Mouse (Mus musculus) cortical plate, adult 2 months (tissue): ENCODE measurements at regions not wholly inside any gene's neighbourhood (a gene's known extent, or its start where the extent isn't known, plus 50 kb on each side); places are given as distances from the start of the nearest gene placed in this dataset.

Source experiments
- H3K27ac ChIP-seq: fragments of 200-500 bp; 2 replicates; pipeline ENCODE4 v1.5.1; 2012; ENCODE audit warnings: low read length, control low read depth, inconsistent platforms; ENCODE audit not compliant: insufficient read depth
- H3K4me1 ChIP-seq: fragments of 200-500 bp; 2 replicates; pipeline ENCODE4 v1.6.1; 2011; ENCODE audit warnings: low read length; ENCODE audit not compliant: control insufficient read depth, insufficient read depth
- H3K4me3 ChIP-seq: fragments of 200-500 bp; 2 replicates; pipeline ENCODE4 v1.5.1; 2011; ENCODE audit warnings: mild to moderate bottlenecking, low read length, control low read depth; ENCODE audit not compliant: insufficient read depth
- CTCF ChIP-seq: fragments of 200-500 bp; IDR thresholded peaks from 2 replicates; pipeline ENCODE4 v1.5.1; 2011; ENCODE audit warnings: mild to moderate bottlenecking, control low read depth, low read length; ENCODE audit not compliant: insufficient read depth; ENCODE audit errors: extremely low read depth
- POLR2A ChIP-seq: fragments of 200-500 bp; IDR thresholded peaks from 2 replicates; pipeline ENCODE4 v1.6.1; 2011; ENCODE audit warnings: mild to moderate bottlenecking, low read length, control low read depth; ENCODE audit not compliant: insufficient read depth; ENCODE audit errors: extremely low read depth

DNA sequence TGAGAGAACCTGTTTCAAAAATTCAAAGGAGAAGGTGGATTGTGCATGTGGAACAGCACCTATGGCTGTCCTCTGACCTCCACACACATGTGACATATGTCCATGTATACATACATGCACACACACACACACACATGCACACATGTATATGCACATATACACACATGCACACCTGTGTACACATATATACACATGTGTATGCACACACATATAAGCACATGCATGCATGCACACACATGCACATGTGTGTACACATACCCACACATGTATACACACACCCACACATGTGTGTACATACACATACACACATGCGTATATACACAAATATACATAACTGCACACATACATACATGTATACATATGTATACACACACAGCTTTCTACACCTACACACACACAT, 326.1 kb upstream of the Runx1 start:
- H3K27ac ChIP-seq = no peak overlapping the region
- no peaks in the 10 kb centered on the region for H3K4me1 ChIP-seq
- no peak for TF ChIP-seq POLR2A
- TF ChIP-seq CTCF = no peak
- no peak overlapping the region for H3K4me3 ChIP-seq

- Histone ChIP-seq H3K4me3 (no peak overlapping the region), H3K27ac (no peak overlapping the region), H3K4me1 (no peaks in the 10 kb centered on the region)
- TF ChIP-seq CTCF = no peak
- no peak for TF ChIP-seq POLR2A
Observed at GRCm38 (mm10) chr16:93151652-93152051, 325.7 kb upstream of the Runx1 start.

GRCm38 (mm10) chr16:93150451-93150850, 324.5 kb upstream of the Runx1 start:
- Histone ChIP-seq H3K4me3 (no peak overlapping the region), H3K27ac (no peak overlapping the region), H3K4me1 (no peaks in the 10 kb centered on the region)
- TF ChIP-seq CTCF (no peak), POLR2A (no peak)

GRCm38 (mm10) chr16:93147525-93148222, 321.7 kb upstream of the Runx1 start:
- peaks cover 4% of the 10 kb centered on the region for H3K4me1 ChIP-seq
- no peak for TF ChIP-seq CTCF
- H3K4me3 ChIP-seq = no peak overlapping the region
- no peak overlapping the region for H3K27ac ChIP-seq

DNA sequence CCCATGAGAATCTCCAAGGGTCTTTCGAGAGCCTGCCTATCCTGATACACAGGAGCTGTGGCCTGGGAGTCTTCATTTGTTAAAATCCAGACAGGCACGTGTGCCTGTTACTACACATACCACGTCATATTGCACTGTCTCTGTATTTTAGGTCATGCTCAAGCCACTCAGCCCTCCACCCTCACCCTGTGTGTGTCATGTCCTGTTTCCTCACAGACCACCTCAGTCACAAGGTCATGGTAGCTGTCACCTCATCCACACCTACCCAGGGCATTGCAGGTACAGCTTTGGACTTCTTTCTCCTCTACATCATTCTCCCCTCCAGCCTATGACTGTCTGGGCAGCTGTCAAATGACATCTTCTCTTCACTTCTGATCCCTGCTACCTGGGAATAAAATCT, 320.9 kb upstream of the Runx1 start:
- Histone ChIP-seq H3K4me3 (no peak overlapping the region), H3K27ac (no peak overlapping the region), H3K4me1 (peaks cover 4% of the 10 kb centered on the region)
- TF ChIP-seq CTCF = no peak
- no peak for TF ChIP-seq POLR2A

- no peak overlapping the region for H3K4me3 ChIP-seq
- H3K4me1 ChIP-seq = peaks cover 4% of the 10 kb centered on the region
- no peak for TF ChIP-seq POLR2A
- TF ChIP-seq CTCF = no peak
- H3K27ac ChIP-seq = no peak overlapping the region
Observed at GRCm38 (mm10) chr16:93145617-93146016, 319.7 kb upstream of the Runx1 start.

DNA sequence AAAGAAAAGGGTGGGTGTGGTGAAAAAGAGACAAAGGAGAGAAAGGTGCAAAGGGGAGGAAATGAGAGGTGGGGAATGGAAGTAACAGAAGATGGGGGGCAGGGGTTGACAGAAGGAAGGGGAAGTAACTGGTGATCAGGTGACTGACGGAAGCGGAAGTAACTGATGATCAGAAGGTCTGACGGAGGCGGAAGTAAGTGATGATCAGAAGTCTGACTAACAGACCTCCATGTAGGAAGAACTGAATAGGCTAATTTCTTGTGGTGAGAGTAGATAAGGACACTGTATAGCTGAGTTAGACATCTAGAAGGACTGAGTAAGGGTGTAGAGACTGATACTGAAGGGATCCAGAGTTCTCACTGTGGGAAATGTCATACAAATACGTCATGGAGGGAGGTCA, 318.1 kb upstream of the Runx1 start:
- no peak for TF ChIP-seq CTCF
- no peak for TF ChIP-seq POLR2A
- peaks cover 4% of the 10 kb centered on the region for H3K4me1 ChIP-seq
- no peak overlapping the region for H3K4me3 ChIP-seq
- H3K27ac ChIP-seq = no peak overlapping the region

GRCm38 (mm10) chr16:93143164-93143563, 317.2 kb upstream of the Runx1 start:
- peaks cover 4% of the 10 kb centered on the region for H3K4me1 ChIP-seq
- TF ChIP-seq POLR2A (no peak), CTCF (no peak)
- no peak overlapping the region for H3K4me3 ChIP-seq
- no peak overlapping the region for H3K27ac ChIP-seq

DNA sequence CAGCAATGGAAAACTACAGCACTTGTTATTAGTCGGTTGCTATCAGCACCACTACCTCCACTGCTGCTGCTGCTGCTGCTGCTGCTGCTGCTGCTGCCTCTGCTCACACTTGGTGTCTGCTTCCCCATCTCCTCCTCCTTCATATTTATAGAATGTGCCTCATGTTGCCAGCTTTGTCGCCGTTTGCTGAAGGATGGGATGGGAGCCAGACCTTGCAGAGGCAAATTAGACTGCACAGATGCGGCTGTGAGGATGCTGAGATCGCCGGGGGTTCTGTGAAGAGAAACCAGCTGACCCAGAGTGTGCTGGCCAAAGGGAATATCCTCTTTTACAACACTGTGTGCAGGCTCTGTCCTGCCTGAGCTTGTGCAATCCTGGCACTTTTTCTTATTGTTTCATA, 316.0 kb upstream of the Runx1 start:
- Histone ChIP-seq H3K27ac (no peak overlapping the region), H3K4me3 (no peak overlapping the region), H3K4me1 (peaks cover 4% of the 10 kb centered on the region)
- TF ChIP-seq POLR2A = no peak
- TF ChIP-seq CTCF = no peak

- no peak overlapping the region for H3K27ac ChIP-seq
- no peak for TF ChIP-seq CTCF
- no peak for TF ChIP-seq POLR2A
- no peak overlapping the region for H3K4me3 ChIP-seq
- H3K4me1 ChIP-seq = peaks cover 4% of the 10 kb centered on the region
Observed at GRCm38 (mm10) chr16:93140535-93141110, 314.7 kb upstream of the Runx1 start.

DNA sequence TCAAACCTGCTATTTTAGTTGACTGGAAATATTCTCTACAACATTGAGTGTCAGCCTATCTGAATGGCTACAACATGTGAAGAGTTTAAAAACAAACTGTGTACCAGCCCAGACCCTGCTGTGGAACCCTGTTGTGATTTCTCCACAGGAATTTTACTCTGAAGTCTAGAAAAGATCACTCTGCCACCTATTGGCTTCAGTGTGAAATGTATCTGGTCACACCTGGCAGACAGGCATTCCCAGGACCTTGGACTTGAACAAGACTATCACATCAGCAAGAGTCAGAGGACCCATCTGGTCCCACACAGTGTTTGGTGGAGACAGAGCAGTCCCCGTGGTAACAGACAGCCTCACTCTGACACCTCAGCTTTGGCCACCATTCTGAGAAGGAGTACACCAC, 311.3 kb upstream of the Runx1 start:
- H3K27ac ChIP-seq = no peak overlapping the region
- no peak for TF ChIP-seq POLR2A
- TF ChIP-seq CTCF = peak; percentile 48
- no peaks in the 10 kb centered on the region for H3K4me1 ChIP-seq
- no peak overlapping the region for H3K4me3 ChIP-seq
